Mouse (Mus musculus): ENCODE data around the gene Pdx1.

GRCm38 (mm10) chr5:147270673-147271655, 1.2 kb downstream of the Pdx1 start:
- no peak for TF ChIP-seq TAL1 (conservative IDR thresholded peaks at IDR 0.05; ENCODE audit: low read depth, low read length)
- TF ChIP-seq CTCF (IDR thresholded peaks at IDR 0.05; ENCODE audit: low read depth, low read length): no peak
- no peak for TF ChIP-seq GATA1 (IDR thresholded peaks at IDR 0.05; ENCODE audit: borderline replicate concordance, low read length)
- no peak for TF ChIP-seq POLR2AphosphoS5 (IDR thresholded peaks at IDR 0.05; ENCODE audit: insufficient replicate concordance, low read depth, low read length)
- TF ChIP-seq GATA2 (IDR thresholded peaks at IDR 0.05; ENCODE audit: borderline replicate concordance, low read depth, low read length): no peak
